Mouse (Mus musculus): ENCODE measurements at regions not wholly inside any gene's neighbourhood (a gene's known extent, or its start where the extent isn't known, plus 50 kb on each side); places are given as distances from the start of the nearest gene placed in this dataset.
A peak's percentile ranks its signal among the peaks of the same experiment; 100 is the strongest.

DNA sequence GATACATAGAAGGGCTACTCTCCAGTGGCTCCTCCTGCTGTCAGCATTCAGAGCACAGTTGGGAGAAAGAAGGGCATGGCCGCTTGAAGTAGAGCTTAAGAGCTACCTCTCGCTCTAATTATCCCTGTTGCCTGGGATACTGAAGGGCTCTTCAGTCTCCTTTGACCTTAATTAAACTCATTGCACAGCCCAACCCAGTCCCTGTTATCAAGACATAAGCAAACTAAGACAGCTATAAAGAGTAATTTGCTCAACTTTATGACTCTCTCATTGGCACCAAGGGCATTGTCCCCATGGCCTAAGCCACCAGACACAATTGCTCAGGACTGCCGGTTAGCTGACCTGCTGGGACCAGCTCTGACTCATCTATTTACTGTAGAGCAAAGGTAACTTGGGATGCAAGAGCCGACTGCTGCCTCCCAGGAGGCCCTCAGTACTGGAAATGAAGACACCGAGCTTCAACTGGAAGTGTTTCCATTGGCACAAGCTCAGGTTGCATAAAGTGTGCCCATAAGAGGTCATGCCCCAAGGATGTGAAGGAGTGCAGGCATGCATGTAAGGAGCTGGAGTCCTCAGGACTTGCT is 219.3 kb upstream of the Ccdc122 start:
- TF ChIP-seq ZC3H11A (IDR thresholded peaks at IDR 0.05; ENCODE audit: borderline replicate concordance, low read depth, low read length), result no peak
- no peak for TF ChIP-seq ZNF384 (IDR thresholded peaks at IDR 0.05; ENCODE audit: low read depth, low read length)
- no peak for TF ChIP-seq CHD2 (IDR thresholded peaks at IDR 0.05; ENCODE audit: low read depth, low read length)
- TF ChIP-seq MAFK (IDR thresholded peaks at IDR 0.05; ENCODE audit: insufficient read depth, low read depth, low read length), result no peak
- TF ChIP-seq HCFC1 (IDR thresholded peaks at IDR 0.05; ENCODE audit: borderline replicate concordance, insufficient read depth, low read length), result no peak
- Histone ChIP-seq H3K9me3 (ENCODE audit: control insufficient read depth, insufficient read depth, low read depth, low read length) (no peaks in the 10 kb centered on the region), H3K4me1 (ENCODE audit: control insufficient read depth in 2 of 2, insufficient read depth in 2 of 2, low read length in 2 of 2, poor library complexity in 1 of 2) (no peaks in the 10 kb centered on the region), H3K4me3 (ENCODE audit: insufficient read depth in 1 of 2, low read depth in 1 of 2, low read length in 2 of 2, poor library complexity in 1 of 2, severe bottlenecking in 1 of 2) (no peak overlapping the region), H3K27ac (ENCODE audit: insufficient read depth, low read depth, low read length, poor library complexity, severe bottlenecking) (no peak overlapping the region), H3K36me3 (ENCODE audit: control insufficient read depth, insufficient read depth, low read length, poor library complexity, severe bottlenecking) (no peaks in the 10 kb centered on the region), H3K9ac (ENCODE audit: insufficient read depth, low read depth, low read length, poor library complexity, severe bottlenecking) (no peak overlapping the region)
- in situ Hi-C loops (cut with MboI; ENCODE audit: low sequenced_read_pairs in 2 of 2, unreplicated experiment in 2 of 2), result no loop called here
- no peak for DNase-seq (ENCODE audit: low read depth, low spot score)

DNA sequence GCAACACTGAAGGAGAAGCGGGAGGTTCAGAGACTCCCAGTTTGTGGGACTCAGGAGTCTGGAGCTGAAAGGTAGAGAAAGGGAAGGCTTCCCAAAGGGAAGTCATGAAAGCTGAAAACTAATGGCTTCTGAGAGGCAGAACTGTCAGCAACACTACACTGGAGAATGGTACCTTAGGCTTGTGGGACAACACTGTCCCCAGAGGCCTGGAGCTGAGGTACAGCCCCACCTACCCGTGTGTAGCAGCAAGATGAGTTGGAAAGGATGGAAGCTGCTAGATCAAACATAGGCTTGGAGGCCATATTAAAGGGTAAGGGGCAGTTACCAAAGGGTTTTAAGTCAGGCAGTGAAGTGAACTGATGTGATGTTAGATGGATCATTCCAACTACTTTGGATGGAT is 219.9 kb upstream of the Ccdc122 start:
- Histone ChIP-seq H3K9me3 (ENCODE audit: control insufficient read depth, insufficient read depth, low read depth, low read length) (no peaks in the 10 kb centered on the region), H3K4me1 (ENCODE audit: control insufficient read depth in 2 of 2, insufficient read depth in 2 of 2, low read length in 2 of 2, poor library complexity in 1 of 2) (no peaks in the 10 kb centered on the region), H3K4me3 (ENCODE audit: insufficient read depth in 1 of 2, low read depth in 1 of 2, low read length in 2 of 2, poor library complexity in 1 of 2, severe bottlenecking in 1 of 2) (no peak overlapping the region), H3K9ac (ENCODE audit: insufficient read depth, low read depth, low read length, poor library complexity, severe bottlenecking) (no peak overlapping the region), H3K27ac (ENCODE audit: insufficient read depth, low read depth, low read length, poor library complexity, severe bottlenecking) (no peak overlapping the region), H3K36me3 (ENCODE audit: control insufficient read depth, insufficient read depth, low read length, poor library complexity, severe bottlenecking) (no peaks in the 10 kb centered on the region)
- TF ChIP-seq MAFK (IDR thresholded peaks at IDR 0.05; ENCODE audit: insufficient read depth, low read depth, low read length) (no peak), CHD2 (IDR thresholded peaks at IDR 0.05; ENCODE audit: low read depth, low read length) (no peak), ZC3H11A (IDR thresholded peaks at IDR 0.05; ENCODE audit: borderline replicate concordance, low read depth, low read length) (no peak), HCFC1 (IDR thresholded peaks at IDR 0.05; ENCODE audit: borderline replicate concordance, insufficient read depth, low read length) (no peak), ZNF384 (IDR thresholded peaks at IDR 0.05; ENCODE audit: low read depth, low read length) (no peak)
- no peak for DNase-seq (ENCODE audit: low read depth, low spot score)
- in situ Hi-C loops (cut with MboI; ENCODE audit: low sequenced_read_pairs in 2 of 2, unreplicated experiment in 2 of 2), result no loop called here

DNA sequence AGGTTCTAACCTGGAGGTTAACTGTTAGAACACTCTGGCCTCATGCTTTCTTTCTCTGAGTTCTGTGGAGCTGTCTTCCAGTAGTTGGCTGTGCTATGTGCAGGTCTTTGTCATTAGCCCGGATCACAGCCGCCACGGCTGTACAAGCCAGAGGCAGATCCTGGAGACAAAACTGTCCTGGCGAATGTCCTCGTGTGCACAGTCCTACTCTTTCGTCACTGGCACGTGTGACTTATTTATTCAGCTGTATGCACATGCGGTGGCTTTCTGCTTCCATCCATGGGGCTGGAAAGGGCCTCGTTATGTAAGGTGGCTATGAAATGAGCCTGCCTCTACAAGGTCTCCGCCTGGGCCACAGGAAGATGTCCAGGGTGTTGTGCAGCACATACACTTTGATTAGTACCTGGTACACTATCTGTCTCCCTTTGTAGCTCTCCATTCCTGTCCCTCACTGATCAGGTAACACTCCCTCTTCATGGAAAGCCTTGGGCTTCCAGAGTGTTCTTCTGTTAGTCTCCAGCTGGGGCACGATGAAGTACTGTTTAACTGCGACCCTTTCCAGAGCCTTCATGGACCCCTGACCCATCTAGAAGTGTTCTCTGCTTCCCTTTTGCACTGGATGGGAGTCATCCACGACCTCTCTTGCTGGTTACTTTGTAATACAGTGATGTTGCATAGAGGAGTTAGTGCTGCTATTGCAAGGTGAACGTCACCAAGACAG is 224.3 kb upstream of the Ccdc122 start:
- H3K27ac ChIP-seq (ENCODE audit: insufficient read depth, low read depth, low read length, poor library complexity, severe bottlenecking), result no peak overlapping the region
- H3K9me3 ChIP-seq (ENCODE audit: control insufficient read depth, insufficient read depth, low read depth, low read length), result no peaks in the 10 kb centered on the region
- no peak for DNase-seq (ENCODE audit: low read depth, low spot score)
- TF ChIP-seq ZC3H11A (IDR thresholded peaks at IDR 0.05; ENCODE audit: borderline replicate concordance, low read depth, low read length) (no peak), CHD2 (IDR thresholded peaks at IDR 0.05; ENCODE audit: low read depth, low read length) (no peak), ZNF384 (IDR thresholded peaks at IDR 0.05; ENCODE audit: low read depth, low read length) (no peak), MAFK (IDR thresholded peaks at IDR 0.05; ENCODE audit: insufficient read depth, low read depth, low read length) (no peak), HCFC1 (IDR thresholded peaks at IDR 0.05; ENCODE audit: borderline replicate concordance, insufficient read depth, low read length) (no peak)
- no peaks in the 10 kb centered on the region for H3K36me3 ChIP-seq (ENCODE audit: control insufficient read depth, insufficient read depth, low read length, poor library complexity, severe bottlenecking)
- no peak overlapping the region for H3K9ac ChIP-seq (ENCODE audit: insufficient read depth, low read depth, low read length, poor library complexity, severe bottlenecking)
- H3K4me1 ChIP-seq (ENCODE audit: control insufficient read depth in 2 of 2, insufficient read depth in 2 of 2, low read length in 2 of 2, poor library complexity in 1 of 2), result no peaks in the 10 kb centered on the region; a peak in 1 of 4 replicates
- in situ Hi-C loops (cut with MboI; ENCODE audit: low sequenced_read_pairs in 2 of 2, unreplicated experiment in 2 of 2), result no loop called here
- H3K4me3 ChIP-seq (ENCODE audit: insufficient read depth in 1 of 2, low read depth in 1 of 2, low read length in 2 of 2, poor library complexity in 1 of 2, severe bottlenecking in 1 of 2), result no peak overlapping the region

DNA sequence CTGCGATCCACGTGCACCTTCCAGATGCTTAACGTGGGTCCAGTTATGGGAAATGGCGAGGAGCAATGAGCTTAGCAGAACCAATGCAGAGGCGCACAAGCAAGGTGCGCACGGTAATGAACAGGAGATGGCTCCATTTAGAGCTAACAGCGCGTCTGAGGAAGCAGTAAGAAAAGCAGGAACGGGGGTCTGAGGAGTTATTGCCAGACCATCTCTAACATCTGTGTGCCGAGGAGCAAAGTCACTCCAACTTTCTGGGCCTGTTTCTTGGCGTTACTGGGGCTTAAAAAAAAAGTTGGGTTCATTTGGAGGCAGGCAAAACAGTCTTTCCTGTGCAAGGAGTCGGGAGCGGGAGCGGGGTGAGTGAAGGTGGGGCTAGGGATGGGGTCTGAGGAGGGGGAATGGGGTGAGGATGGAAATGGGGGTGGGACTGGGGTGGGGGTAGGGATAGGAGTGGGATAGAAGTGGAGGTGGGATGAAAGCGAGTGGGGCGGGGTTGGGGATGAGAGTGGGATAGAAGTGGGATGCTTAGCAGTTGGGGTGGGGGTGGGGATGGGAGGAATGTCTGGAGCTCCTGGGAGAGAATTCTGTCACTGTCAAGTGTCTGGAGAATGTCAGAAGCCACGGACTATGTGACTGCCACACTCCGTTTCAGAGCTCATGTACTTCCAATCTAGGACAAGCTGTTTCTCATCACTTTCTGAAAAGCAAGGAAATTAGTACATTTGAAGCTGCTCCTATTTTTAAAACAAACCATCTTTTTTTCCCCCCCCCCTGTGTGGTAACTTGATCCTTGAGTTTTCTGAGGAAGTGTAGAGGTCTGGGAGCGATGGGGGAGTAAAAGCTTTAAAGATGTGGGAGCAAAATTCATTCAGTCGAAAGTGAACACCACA is 225.6 kb upstream of the Ccdc122 start:
- H3K9me3 ChIP-seq (ENCODE audit: control insufficient read depth, insufficient read depth, low read depth, low read length), result no peaks in the 10 kb centered on the region
- no peaks in the 10 kb centered on the region for H3K36me3 ChIP-seq (ENCODE audit: control insufficient read depth, insufficient read depth, low read length, poor library complexity, severe bottlenecking)
- in situ Hi-C loops (cut with MboI; ENCODE audit: low sequenced_read_pairs in 2 of 2, unreplicated experiment in 2 of 2), result no loop called here
- H3K4me3 ChIP-seq (ENCODE audit: insufficient read depth in 1 of 2, low read depth in 1 of 2, low read length in 2 of 2, poor library complexity in 1 of 2, severe bottlenecking in 1 of 2), result peak overlapping the region; percentile 29 to 46; a peak in 3 of 4 replicates
- H3K9ac ChIP-seq (ENCODE audit: insufficient read depth, low read depth, low read length, poor library complexity, severe bottlenecking), result no peak overlapping the region
- no peak for DNase-seq (ENCODE audit: low read depth, low spot score)
- H3K27ac ChIP-seq (ENCODE audit: insufficient read depth, low read depth, low read length, poor library complexity, severe bottlenecking), result no peak overlapping the region
- H3K4me1 ChIP-seq (ENCODE audit: control insufficient read depth in 2 of 2, insufficient read depth in 2 of 2, low read length in 2 of 2, poor library complexity in 1 of 2), result no peaks in the 10 kb centered on the region; a peak in 1 of 4 replicates
- no peak for TF ChIP-seq ZNF384 (IDR thresholded peaks at IDR 0.05; ENCODE audit: low read depth, low read length)
- no peak for TF ChIP-seq MAFK (IDR thresholded peaks at IDR 0.05; ENCODE audit: insufficient read depth, low read depth, low read length)
- TF ChIP-seq HCFC1 (IDR thresholded peaks at IDR 0.05; ENCODE audit: borderline replicate concordance, insufficient read depth, low read length), result no peak
- no peak for TF ChIP-seq ZC3H11A (IDR thresholded peaks at IDR 0.05; ENCODE audit: borderline replicate concordance, low read depth, low read length)
- TF ChIP-seq CHD2 (IDR thresholded peaks at IDR 0.05; ENCODE audit: low read depth, low read length), result no peak
